Comparison of ENCODE assay signal across 27 mouse cellular contexts in genomic region chr17:66779026-66779425, GRCm38 (mm10).
DNase-seq lines count a peak whose midpoint lies in the region; ATAC-seq lines count a peak whose summit lies in the region.
"Had no signal": no experiment of that assay in that cellular context is flagged by ENCODE, and none has a peak within 500 bp of the region (broad histone marks: within the 10 kb centered on the region; RNA-seq: fewer than 3 reads in every experiment).

No protein-coding gene starts in this region.

- no peak overlapping the region for H3K4me2 ChIP-seq in kidney, embryonic 14.5 days (replicated peaks; ENCODE audit: low read depth, low read length)
- no peak overlapping the region for H3K4me2 ChIP-seq in midbrain, embryonic 11.5 days
- H3K4me2 ChIP-seq in midbrain, embryonic 14.5 days (ENCODE audit: low read length), result no peak overlapping the region
- H3K4me2 ChIP-seq in limb, embryonic 12.5 days, result no peak overlapping the region
- H3K4me2 ChIP-seq: embryonic facial prominence, embryonic 13.5 days; forebrain, embryonic 15.5 days; heart, embryonic 12.5 days; hindbrain, embryonic 14.5 days; liver, embryonic 15.5 days; lung, embryonic 14.5 days; neural tube, embryonic 12.5 days had no signal

- 65% methylated on average over 1 of the region's 1 CpGs for WGBS in kidney, embryonic 14.5 days
- WGBS in midbrain, embryonic 11.5 days, result 77% methylated on average over 1 of the region's 1 CpGs
- 90% methylated on average over 1 of the region's 1 CpGs for WGBS in midbrain, embryonic 14.5 days
- 63% methylated on average over 1 of the region's 1 CpGs for WGBS in limb, embryonic 12.5 days

- no peaks in the 10 kb centered on the region for H3K4me1 ChIP-seq in kidney, embryonic 14.5 days (ENCODE audit: control insufficient read depth, insufficient read depth, low read length)
- no peaks in the 10 kb centered on the region for H3K4me1 ChIP-seq in midbrain, embryonic 11.5 days (ENCODE audit: control insufficient read depth, insufficient read depth, low read length)
- no peaks in the 10 kb centered on the region; the same call in 1 of the 2 replicates for H3K4me1 ChIP-seq in midbrain, embryonic 14.5 days (ENCODE audit: control insufficient read depth, insufficient read depth, low read length)
- H3K4me1 ChIP-seq in limb, embryonic 12.5 days (replicated peaks), result peaks cover 9% of the 10 kb centered on the region
- H3K4me1 ChIP-seq: liver, embryonic 15.5 days had no signal

- no peak overlapping the region for H3K4me3 ChIP-seq in kidney, embryonic 14.5 days (ENCODE audit: low read length)
- no peak overlapping the region for H3K4me3 ChIP-seq in midbrain, embryonic 11.5 days (ENCODE audit: low read depth, low read length)
- no peak overlapping the region for H3K4me3 ChIP-seq in midbrain, embryonic 14.5 days (replicated peaks; ENCODE audit: low read depth, low read length)
- H3K4me3 ChIP-seq in limb, embryonic 12.5 days (replicated peaks), result no peak overlapping the region
- H3K4me3 ChIP-seq: embryonic facial prominence, embryonic 13.5 days; forebrain, embryonic 10.5 days; forebrain, embryonic 15.5 days; heart, embryonic 12.5 days; liver, embryonic 15.5 days; neural tube, embryonic 12.5 days had no signal

- 0 out of 2 replicates have a peak overlapping the region, but pooled peaks have one; percentile 14 for H3K27ac ChIP-seq in kidney, embryonic 14.5 days (ENCODE audit: low read depth, low read length)
- no peak overlapping the region for H3K27ac ChIP-seq in midbrain, embryonic 11.5 days (ENCODE audit: low read depth, low read length)
- H3K27ac ChIP-seq in midbrain, embryonic 14.5 days (replicated peaks; ENCODE audit: low read depth, low read length), result no peak overlapping the region
- H3K27ac ChIP-seq in limb, embryonic 12.5 days, result peak overlapping the region; percentile 64
- H3K27ac ChIP-seq: embryonic facial prominence, embryonic 13.5 days; forebrain, embryonic 10.5 days; forebrain, embryonic 15.5 days; hindbrain, embryonic 14.5 days; liver, embryonic 15.5 days; neural tube, embryonic 12.5 days had no signal

- H3K9me3 ChIP-seq in kidney, embryonic 14.5 days (ENCODE audit: control insufficient read depth, low read length), result no peaks in the 10 kb centered on the region
- H3K9me3 ChIP-seq in midbrain, embryonic 11.5 days (ENCODE audit: control insufficient read depth, low read length), result no peaks in the 10 kb centered on the region
- 0 out of 2 replicates have a peak, but pooled peaks cover 2% of the 10 kb centered on the region for H3K9me3 ChIP-seq in midbrain, embryonic 14.5 days (ENCODE audit: control insufficient read depth, low read length)
- no peaks in the 10 kb centered on the region for H3K9me3 ChIP-seq in limb, embryonic 12.5 days
- H3K9me3 ChIP-seq: embryonic facial prominence, embryonic 13.5 days; forebrain, embryonic 10.5 days; forebrain, embryonic 15.5 days; heart, embryonic 12.5 days; liver, embryonic 15.5 days; neural tube, embryonic 12.5 days had no signal

- no peaks in the 10 kb centered on the region for H3K27me3 ChIP-seq in kidney, embryonic 14.5 days (ENCODE audit: control insufficient read depth, insufficient read depth, low read length)
- no peaks in the 10 kb centered on the region for H3K27me3 ChIP-seq in midbrain, embryonic 11.5 days (ENCODE audit: control insufficient read depth, insufficient read depth, low read length)
- no peaks in the 10 kb centered on the region for H3K27me3 ChIP-seq in midbrain, embryonic 14.5 days (ENCODE audit: control insufficient read depth, insufficient read depth, low read length)
- H3K27me3 ChIP-seq in limb, embryonic 12.5 days, result no peaks in the 10 kb centered on the region
- H3K27me3 ChIP-seq: CH12.LX; embryonic facial prominence, embryonic 13.5 days; forebrain, embryonic 15.5 days; heart, embryonic 12.5 days; liver, embryonic 15.5 days; neural tube, embryonic 12.5 days had no signal

- DNase-seq in adrenal gland, adult 2 months, result peak; percentile 39
- DNase-seq in adrenal gland, postnatal 4 days (ENCODE audit: low spot score in 2 of 2), result no peak
- no peak for DNase-seq in kidney, postnatal 10 days
- peak; percentile 77 for DNase-seq in midbrain, embryonic 11.5 days (ENCODE audit: low spot score, missing footprints)
- no peak for DNase-seq in midbrain, embryonic 14.5 days
- DNase-seq: cerebellum, adult 11-12 months; cerebellum, adult 9-11 months; embryo, embryonic 11 days; gastrocnemius, postnatal 25 days; heart, adult 18-20 months; heart, postnatal 4 days; kidney, postnatal 36 days; left cerebral cortex, postnatal 4 days; lung, embryonic 14.5 days; lung, postnatal 14 days had no signal

- H3K9ac ChIP-seq in kidney, embryonic 14.5 days (ENCODE audit: low read depth, low read length), result no peak overlapping the region
- no peak overlapping the region for H3K9ac ChIP-seq in midbrain, embryonic 11.5 days (ENCODE audit: low read length)
- H3K9ac ChIP-seq in midbrain, embryonic 14.5 days (replicated peaks; ENCODE audit: low read length), result no peak overlapping the region
- H3K9ac ChIP-seq in limb, embryonic 12.5 days (replicated peaks), result no peak overlapping the region
- H3K9ac ChIP-seq: embryonic facial prominence, embryonic 13.5 days; forebrain, embryonic 15.5 days; heart, embryonic 12.5 days; hindbrain, embryonic 14.5 days; liver, embryonic 15.5 days; lung, embryonic 14.5 days; neural tube, embryonic 12.5 days had no signal

- no peaks in the 10 kb centered on the region for H3K36me3 ChIP-seq in kidney, embryonic 14.5 days (ENCODE audit: control insufficient read depth, insufficient read depth, low read length)
- no peaks in the 10 kb centered on the region for H3K36me3 ChIP-seq in midbrain, embryonic 11.5 days (ENCODE audit: control insufficient read depth, insufficient read depth, low read length)
- H3K36me3 ChIP-seq in midbrain, embryonic 14.5 days (ENCODE audit: control insufficient read depth, insufficient read depth, low read length), result no peaks in the 10 kb centered on the region
- no peaks in the 10 kb centered on the region for H3K36me3 ChIP-seq in limb, embryonic 12.5 days
- H3K36me3 ChIP-seq: embryonic facial prominence, embryonic 13.5 days; forebrain, embryonic 10.5 days; forebrain, embryonic 15.5 days; heart, embryonic 12.5 days; liver, embryonic 15.5 days; neural tube, embryonic 12.5 days had no signal

- ATAC-seq in kidney, embryonic 14.5 days (ENCODE audit: low FRiP score, low TSS enrichment), result no peak
- no peak for ATAC-seq in midbrain, embryonic 11.5 days (ENCODE audit: low FRiP score)
- ATAC-seq in midbrain, embryonic 14.5 days (ENCODE audit: low FRiP score, low TSS enrichment), result no peak
- ATAC-seq in limb, embryonic 12.5 days (ENCODE audit: insufficient number of reproducible peaks, insufficient read depth, low FRiP score, low TSS enrichment, low read depth), result no peak
- ATAC-seq in monocyte, adult 5-6 weeks (replicated peaks; ENCODE audit: insufficient number of reproducible peaks, low FRiP score, low TSS enrichment, poor library complexity, severe bottlenecking), result no peak
- ATAC-seq: forebrain, embryonic 15.5 days; intestine, postnatal 0 days had no signal

Comparison
In these comparisons a context has a peak if more than half of its experiments do, and no peak if none do; other contexts are left out.
1. DNase-seq: peak in adrenal gland, adult 2 months (single experiment) and midbrain, embryonic 11.5 days (single experiment); none in adrenal gland, postnatal 4 days (0 of 2), kidney, postnatal 10 days (single experiment) and midbrain, embryonic 14.5 days (single experiment).
2. H3K27ac ChIP-seq: peak in kidney, embryonic 14.5 days (single experiment) and limb, embryonic 12.5 days (single experiment); none in midbrain, embryonic 11.5 days (single experiment) and midbrain, embryonic 14.5 days (single experiment).